Mouse (Mus musculus) spleen, embryonic (tissue): ENCODE measurements around the gene Hykk.

Source experiments
- CTCF ChIA-PET: fragments of 350-600 bp; sonication (Branson Sonifier 250); formaldehyde crosslinking; loops from one replicate; lab custom pipeline; 2022; lab: Charles Lee

Gene Hykk

DNA sequence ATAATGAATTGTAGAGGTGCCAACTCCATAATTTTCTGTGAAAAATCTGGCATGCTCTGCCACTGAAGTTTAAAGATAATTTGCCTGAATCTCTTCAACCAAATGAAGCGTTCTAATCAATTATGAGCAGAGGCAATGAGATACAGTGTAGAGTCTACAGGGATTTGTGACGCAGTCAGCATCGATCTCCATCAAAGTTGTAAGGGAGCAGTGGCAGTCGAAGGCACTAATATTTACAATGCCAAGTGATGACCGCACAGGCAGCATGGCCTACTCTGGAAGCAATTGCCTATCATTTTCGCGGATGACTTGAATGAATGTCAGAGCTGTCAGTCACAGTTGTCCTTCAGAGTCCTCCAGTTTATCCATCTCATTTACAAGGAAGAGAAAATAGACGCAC, 63.6 kb downstream of the Hykk start, which contains the start of gene Chrna5:
Chrna5 (plus strand) TSS at position 207 of the 400 bp plus-strand sequence.
- CTCF ChIA-PET, result no interaction called here

GRCm38 (mm10) chr9:54981291-54982191, 64.5 kb downstream of the Hykk start:
- CTCF ChIA-PET, result interaction anchor here (0.6 kb wide), 1 partner anchor 154 kb away, joined by 3 read pairs; no protein-coding TSS in a partner anchor

GRCm38 (mm10) chr9:54982401-54982800, 65.3 kb downstream of the Hykk start:
- CTCF ChIA-PET, result no interaction called here

DNA sequence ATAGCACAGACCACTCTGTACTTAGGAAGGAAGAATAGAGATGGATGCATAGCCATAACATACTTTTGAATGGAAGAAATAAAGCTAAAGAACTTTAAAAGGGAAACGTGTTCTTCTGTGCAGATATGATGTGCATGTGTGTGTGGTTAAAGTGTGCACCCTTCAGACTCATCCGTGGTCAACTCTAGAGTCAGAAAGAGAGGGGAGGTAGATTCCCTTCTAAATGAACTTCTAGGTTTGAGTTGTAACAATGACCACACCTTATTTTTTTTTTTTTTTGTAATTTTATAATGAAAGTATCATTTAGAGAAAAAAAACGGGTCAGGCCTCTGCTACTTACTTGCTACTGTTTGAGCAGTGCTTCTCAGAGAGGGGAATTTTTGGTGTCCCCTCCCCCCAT, 73.3 kb downstream of the Hykk start:
- CTCF ChIA-PET, result no interaction called here

GRCm38 (mm10) chr9:54994381-54994780, 77.3 kb downstream of the Hykk start:
- CTCF ChIA-PET, result no interaction called here

- CTCF ChIA-PET, result no interaction called here
These were observed 78.6 kb downstream of the Hykk start for GRCm38 (mm10) chr9:54995645-54996044.
